Mouse (Mus musculus): ENCODE results near the gene Msx1.

The Msx1 gene

GRCm38 (mm10) chr5:37792154-37792553 lies 32.2 kb downstream of the Msx1 start:
- no peak for DNase-seq (ENCODE audit: low spot score)

GRCm38 (mm10) chr5:37784847-37785391 lies 39.5 kb downstream of the Msx1 start:
- no peak for DNase-seq (ENCODE audit: low spot score)

GRCm38 (mm10) chr5:37783306-37783705 lies 41.1 kb downstream of the Msx1 start:
- DNase-seq (ENCODE audit: low spot score) = no peak

- DNase-seq (ENCODE audit: low spot score) = no peak
These were observed 48.7 kb downstream of the Msx1 start for GRCm38 (mm10) chr5:37775681-37776080.

- no peak for DNase-seq (ENCODE audit: low spot score)
These were observed 50.4 kb downstream of the Msx1 start for GRCm38 (mm10) chr5:37774011-37774410.

- DNase-seq (ENCODE audit: low spot score) = no peak
These were observed 53.5 kb downstream of the Msx1 start for GRCm38 (mm10) chr5:37770870-37771269.
